9 mouse cellular contexts compared by ENCODE assay signal in genomic region chr8:120557170-120557965, GRCm38 (mm10). TPM values are rescaled to one million over a fixed set of nuclear protein-coding genes. Genes with fewer than 3 reads are reported as not detected.
DNase-seq lines count a peak whose midpoint lies in the region; ATAC-seq and TF ChIP-seq lines count a peak whose summit lies in the region.
"Had no signal": no experiment of that assay in that cellular context is flagged by ENCODE, and none has a peak within 500 bp of the region (broad histone marks: within the 10 kb centered on the region; RNA-seq: fewer than 3 reads in every experiment).

No protein-coding gene starts in this region.

- H3K4me1 ChIP-seq in kidney, postnatal 0 days (replicated peaks; ENCODE audit: insufficient read depth, low read length), result peaks cover 7% of the 10 kb centered on the region; the same call in 1 of the 2 replicates

- no peak overlapping the region for H3K27ac ChIP-seq in kidney, postnatal 0 days

- intact Hi-C loops in gastrocnemius, postnatal 14 days (cut with DNase I; ENCODE audit: low total_unique reads), result no loop called here

- H3K4me3 ChIP-seq in kidney, postnatal 0 days (replicated peaks; ENCODE audit: low read depth, low read length), result no peak overlapping the region
- H3K4me3 ChIP-seq: hindbrain, embryonic 15.5 days had no signal

- H3K4me2 ChIP-seq in kidney, postnatal 0 days (ENCODE audit: low read length), result no peak overlapping the region
- H3K4me2 ChIP-seq: hindbrain, embryonic 15.5 days had no signal

- no peaks in the 10 kb centered on the region for H3K9me3 ChIP-seq in kidney, postnatal 0 days (replicated peaks; ENCODE audit: low read length)
- H3K9me3 ChIP-seq: hindbrain, embryonic 15.5 days had no signal

- peaks cover 6% of the 10 kb centered on the region; the same call in 1 of the 2 replicates for H3K36me3 ChIP-seq in kidney, postnatal 0 days (ENCODE audit: insufficient read depth, low read length)
- H3K36me3 ChIP-seq: hindbrain, embryonic 15.5 days had no signal

- 66% methylated on average over 15 of the region's 15 CpGs for WGBS in kidney, postnatal 0 days

- DNase-seq in kidney, postnatal 0 days (ENCODE audit: low spot score), result no peak
- no peak for DNase-seq in kidney, adult 11 months
- DNase-seq in cerebellum, adult 8-10 months, result peak; percentile 70
- peak; percentile 49 for DNase-seq in lung, postnatal 10 days
- peak; percentile 50 to 71 for DNase-seq in thymus, postnatal 36 days
- no peak for DNase-seq in gastrocnemius, postnatal 14 days
- DNase-seq in adrenal gland, postnatal 10 days, result no peak

- H3K27me3 ChIP-seq in kidney, postnatal 0 days (ENCODE audit: insufficient read depth, low read length), result no peaks in the 10 kb centered on the region
- H3K27me3 ChIP-seq: hindbrain, embryonic 15.5 days had no signal

- H3K9ac ChIP-seq in kidney, postnatal 0 days (ENCODE audit: low read depth, low read length), result 0 out of 2 replicates have a peak overlapping the region, but pooled peaks have one; percentile 13
- H3K9ac ChIP-seq: hindbrain, embryonic 15.5 days had no signal

- TF ChIP-seq CTCF in kidney, postnatal 0 days (IDR thresholded peaks at IDR 0.05; ENCODE audit: low read depth), result no peak

- ATAC-seq in kidney, postnatal 0 days (replicated peaks; ENCODE audit: low FRiP score, low read depth), result no peak
- peak; percentile 42 for ATAC-seq in frontal cortex, adult (ENCODE audit: low TSS enrichment)

RNA-seq across cellular contexts. Expression of gene Gins2, which starts 31.7 kb away (rescaled TPM):
- 54.0 and 70.0 TPM in 2 replicates for polyA plus RNA-seq in kidney, postnatal 0 days (2015; fragmentation: Nextera tagmentation; extraction: Ambion mirVana)
- 1 to 10 TPM; 2.9 to 3.6 TPM for total RNA-seq in gastrocnemius, postnatal 14 days (2021)
- total RNA-seq in adrenal gland, postnatal 10 days (2021), result 10 to 100 TPM; 18.6 to 19.0 TPM

Comparison
In these comparisons a context has a peak if more than half of its experiments do, and no peak if none do; other contexts are left out.
1. DNase-seq: peak in cerebellum, adult 8-10 months (single experiment), lung, postnatal 10 days (single experiment) and thymus, postnatal 36 days (2 of 2); none in kidney, postnatal 0 days (single experiment), kidney, adult 11 months (single experiment), gastrocnemius, postnatal 14 days (single experiment) and adrenal gland, postnatal 10 days (single experiment).
2. RNA of gene Gins2, which starts 31.7 kb away (total RNA-seq): 18.6 to 19.0 TPM in adrenal gland, postnatal 10 days; 2.9 to 3.6 TPM in gastrocnemius, postnatal 14 days; every median in the first group is over 4 times any median in the second.